Mouse (Mus musculus) frontal cortex, postnatal 10 days (tissue): ENCODE data around the gene Cenpx.
"Not testable (repeated sequence)": the region's sequence is repeated elsewhere in the genome, so short reads cannot be mapped to it uniquely, and the experiment has no call there.

ENCODE experiments used
- DNase-seq, 2 experiments: peaks; one replicate each; pipeline ENCODE4 v3.0.0; 2022; ENCODE audit warnings: low spot score in 2 of 2, mixed read lengths in 1 of 2

The Cenpx gene

DNA sequence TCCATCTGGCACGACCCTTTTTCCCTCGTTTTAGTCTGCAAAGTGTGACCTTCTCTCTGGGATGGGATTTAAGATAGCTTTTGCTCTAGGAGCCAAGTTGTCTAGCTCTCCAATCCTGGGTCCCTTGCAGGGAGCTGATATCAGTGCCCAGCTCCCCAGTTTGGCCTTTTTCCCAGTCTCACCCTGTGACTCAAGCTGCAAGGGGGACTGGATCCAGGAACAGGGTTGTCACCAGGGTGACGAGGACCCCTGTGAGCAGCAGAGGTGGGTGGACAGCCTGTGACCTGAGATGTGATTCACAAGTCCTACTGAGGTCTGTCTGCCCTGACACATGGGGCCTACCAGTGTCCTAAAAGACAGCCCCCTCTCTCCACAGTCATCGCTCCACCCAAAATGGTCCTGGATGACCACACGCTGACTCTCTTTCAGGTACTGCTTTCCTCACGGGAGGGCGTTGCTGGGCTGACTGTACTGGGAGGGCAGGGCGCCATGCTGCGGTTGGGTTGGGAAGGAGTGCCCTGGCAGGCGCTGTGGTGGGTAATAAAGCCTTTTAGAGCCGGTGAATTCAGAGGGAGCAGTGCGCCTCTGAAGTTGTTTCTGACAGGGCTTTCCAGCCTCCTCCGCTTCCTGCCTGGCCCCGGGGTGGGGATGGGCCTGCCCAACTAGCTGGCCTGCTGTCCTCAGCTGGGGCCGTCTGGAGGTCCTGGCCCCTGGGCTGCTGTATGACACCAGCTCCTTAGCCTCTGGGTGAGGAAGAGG is 9.7 kb downstream of the Cenpx start:
- DNase-seq = peak in 1 of 2 experiments; percentile 5

DNA sequence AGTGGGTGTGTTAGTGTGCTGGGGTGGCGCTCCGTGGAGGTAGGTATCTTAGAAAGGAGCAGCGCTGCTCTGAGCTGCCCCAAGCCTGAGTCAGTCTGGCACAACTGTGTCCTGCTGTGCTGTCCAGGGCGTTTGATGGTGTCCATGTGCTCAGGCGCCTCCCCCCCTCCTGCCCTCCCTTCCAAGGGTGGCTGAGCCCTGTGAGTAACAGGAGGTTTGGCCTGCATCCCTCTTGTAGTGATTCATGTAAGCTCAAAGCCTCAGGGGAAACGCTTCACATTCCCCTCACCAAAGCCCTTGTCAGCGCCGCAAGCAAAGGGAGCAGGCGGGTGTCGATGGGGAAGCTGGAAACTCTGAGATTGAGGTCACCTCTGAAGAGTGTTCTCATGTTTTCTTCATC is 15.8 kb downstream of the Cenpx start:
- no peak for DNase-seq

DNA sequence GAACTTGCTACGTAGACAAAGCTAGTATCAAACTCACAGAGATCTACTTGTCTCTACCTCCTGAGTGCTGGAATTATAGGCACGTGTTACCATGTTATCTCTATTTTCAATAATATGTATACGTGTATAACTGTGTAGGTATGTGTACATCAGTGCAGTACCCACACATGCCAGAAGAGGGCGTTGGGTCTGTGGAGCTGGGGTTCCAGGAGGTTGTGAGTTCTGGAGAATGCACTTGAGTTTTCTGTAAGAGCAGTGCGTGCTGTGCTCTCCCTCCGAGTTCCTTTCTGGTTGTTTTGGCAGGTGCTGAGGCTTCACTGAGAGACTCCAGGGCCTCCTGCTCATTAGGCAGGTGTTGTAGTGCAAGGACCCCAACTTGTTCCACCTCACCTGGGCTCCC is 17.0 kb downstream of the Cenpx start:
- DNase-seq = no peak

DNA sequence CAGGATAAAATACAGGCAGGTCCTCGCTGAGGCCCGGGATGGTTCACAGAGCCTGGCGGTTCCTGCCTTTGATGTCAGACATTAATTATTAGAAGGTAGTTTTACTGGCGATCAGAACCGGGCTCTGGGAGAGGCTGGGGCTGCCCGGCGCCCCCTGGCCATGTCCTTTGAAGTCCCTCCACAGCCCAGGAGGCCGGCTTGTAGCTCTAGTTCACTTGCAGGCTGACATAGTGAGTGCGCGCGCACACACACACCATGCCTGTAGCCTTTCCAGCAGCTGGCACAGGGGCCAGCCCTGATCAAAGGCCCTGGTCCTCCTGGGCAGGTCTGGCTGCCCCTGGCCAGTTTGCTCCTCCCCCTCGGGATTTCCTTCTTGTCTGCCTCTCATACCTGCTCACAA is 17.9 kb downstream of the Cenpx start:
- DNase-seq = no peak

DNA sequence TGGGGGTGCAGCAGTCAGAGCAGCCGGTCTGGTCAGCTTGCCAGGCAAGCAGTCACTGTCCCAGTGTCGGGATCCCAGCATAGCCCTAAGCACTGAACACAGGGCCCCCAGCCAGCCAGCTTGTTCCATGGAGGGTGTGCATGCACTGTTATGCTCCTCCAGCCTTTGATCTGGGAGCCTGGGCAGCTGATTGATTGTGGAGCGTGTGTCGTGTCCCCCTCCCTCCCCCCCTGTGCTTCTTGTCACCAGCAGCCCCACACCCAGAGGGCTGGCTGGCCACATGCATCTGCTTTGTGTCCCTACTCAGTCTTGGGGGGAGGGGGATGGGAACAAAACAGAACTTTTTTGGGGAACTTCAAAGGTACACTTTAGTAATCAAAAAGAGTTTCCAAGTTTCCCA is 18.4 kb downstream of the Cenpx start:
- DNase-seq = no peak

DNA sequence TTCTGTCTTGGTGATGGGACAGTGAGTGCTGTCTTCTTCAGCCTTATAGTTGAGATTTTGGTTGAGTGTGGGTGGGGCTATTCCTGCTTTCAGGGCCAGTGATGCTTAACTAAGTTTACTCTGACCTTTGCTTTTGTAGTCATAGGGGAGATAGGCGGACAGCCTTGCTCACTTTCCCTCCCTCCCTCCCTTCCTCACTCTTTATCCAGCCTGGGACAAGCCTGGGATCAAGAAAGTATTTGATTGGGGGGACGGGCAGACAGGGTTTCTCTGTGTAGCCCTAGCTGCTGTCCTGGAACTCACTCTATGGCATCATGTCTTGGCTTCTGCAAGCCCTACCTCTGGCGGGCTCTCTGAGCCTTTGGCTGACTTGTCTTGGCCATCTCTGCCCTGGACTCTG is 20.1 kb downstream of the Cenpx start:
- DNase-seq = no peak

DNA sequence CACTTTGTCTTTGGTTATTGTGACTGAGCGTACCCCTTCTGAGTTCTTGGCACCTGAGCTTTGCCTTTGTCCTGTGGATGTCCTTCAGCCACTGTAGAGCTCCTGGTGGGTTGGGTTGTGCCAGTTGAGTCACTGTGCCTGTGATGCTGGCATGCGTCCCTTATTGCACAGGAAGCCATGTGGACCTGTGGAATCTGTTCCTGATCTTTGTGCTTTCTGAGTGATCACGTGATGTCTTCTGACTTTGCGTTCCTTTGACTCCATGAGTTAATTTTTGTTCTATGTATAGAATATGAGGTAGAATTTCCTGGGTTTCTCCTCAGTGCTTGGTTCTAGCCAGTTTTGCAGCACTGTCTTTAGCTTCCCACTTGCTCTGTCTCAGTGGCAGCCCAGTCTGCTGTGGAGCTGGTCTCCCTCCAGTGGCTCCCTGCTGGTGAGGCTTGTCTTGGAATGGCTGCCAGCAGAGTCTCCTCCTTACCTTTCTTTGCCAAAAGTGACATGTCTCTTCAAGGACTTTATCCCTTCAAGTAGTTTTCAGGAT is 21.0 kb downstream of the Cenpx start:
- no peak for DNase-seq

DNA sequence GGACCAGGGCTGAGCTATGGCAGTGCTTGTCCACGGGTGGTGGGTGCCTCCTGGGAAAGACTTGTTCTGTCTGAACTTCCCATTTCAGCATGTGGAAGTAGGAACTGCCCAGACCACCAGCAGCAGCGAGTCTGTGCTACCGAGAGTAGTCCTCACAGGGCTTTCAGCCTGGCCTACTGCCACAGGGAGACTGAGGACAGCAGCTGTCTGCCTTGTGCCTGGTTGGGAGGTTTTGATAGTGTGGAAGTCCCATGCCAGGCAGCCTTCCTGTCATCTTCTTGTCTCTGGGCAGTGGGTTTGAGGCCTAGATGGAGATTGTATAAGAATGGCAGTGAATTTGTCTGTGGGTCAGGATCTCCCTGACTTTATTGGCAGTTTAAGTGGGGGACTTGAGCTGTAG is 24.2 kb downstream of the Cenpx start:
- no peak for DNase-seq

DNA sequence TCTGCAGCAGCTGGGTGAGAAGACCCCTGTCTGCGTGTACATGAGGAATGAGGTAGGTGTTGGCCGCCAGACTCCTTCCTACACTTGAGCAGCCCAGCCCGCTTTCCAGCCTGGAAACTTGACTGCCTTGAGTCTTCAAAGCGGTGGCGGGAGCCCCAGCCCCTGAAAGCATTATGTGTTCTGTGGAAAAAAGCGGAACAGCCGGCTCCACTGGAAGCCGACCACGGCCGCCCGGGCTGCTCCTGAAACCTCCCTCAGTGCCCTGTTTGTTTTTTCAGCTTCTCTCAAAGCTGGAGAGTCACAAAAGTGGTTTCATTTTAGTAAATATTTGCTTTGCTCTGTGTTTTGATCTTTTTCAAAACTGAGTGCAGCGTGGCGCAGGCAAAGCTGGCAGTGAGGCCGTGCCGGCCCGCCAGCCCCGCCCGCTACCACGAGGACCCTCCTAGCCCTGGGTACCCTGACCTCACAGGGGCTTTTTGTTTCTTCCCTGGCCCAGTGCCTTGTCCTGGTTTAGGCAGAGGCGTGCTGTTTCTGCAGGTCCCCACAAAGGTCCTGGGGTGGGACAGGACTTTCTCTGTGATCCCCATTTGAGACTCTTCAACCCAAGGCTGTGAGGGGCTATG is 26.8 kb downstream of the Cenpx start:
- no peak for DNase-seq

DNA sequence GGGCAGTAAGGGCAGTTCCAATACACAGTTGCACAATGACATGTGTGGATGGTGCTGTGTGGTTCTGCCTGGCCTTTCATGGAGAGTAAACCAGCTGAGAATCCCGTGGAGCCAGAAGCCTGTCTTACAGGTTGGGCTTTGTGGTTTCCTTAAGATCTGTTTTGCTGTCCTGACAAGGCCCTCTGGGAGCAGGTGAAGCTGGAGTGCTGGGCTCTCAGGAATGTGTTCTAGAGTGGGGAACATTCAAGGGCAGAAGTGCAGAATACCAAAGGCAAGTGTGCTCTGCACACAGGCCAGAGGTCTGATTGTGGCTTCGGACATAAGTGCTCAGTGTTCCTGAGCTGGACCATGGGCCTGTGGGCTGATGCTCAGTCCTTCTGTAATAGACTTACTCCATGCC is 28.9 kb downstream of the Cenpx start:
- DNase-seq = no peak

DNA sequence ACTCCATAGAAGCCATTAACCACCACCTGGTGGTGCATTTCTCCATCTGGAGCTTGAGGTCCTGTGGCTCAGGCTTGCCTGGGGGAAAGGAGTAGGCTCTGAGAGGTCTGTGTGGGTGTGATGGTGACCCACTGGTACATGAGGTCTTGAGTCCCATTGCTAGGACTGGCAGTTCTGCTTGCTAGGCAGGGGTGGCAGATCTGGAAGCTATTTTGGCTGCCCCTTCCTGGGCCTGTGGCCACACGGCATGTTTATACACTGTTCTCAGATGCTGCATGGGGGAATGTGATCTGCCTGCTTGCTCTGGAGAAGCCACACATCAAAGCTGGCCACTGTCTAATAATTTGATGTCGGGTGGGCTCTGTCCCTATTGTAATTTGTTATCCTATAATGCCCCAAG is 29.5 kb downstream of the Cenpx start:
- no peak for DNase-seq

DNA sequence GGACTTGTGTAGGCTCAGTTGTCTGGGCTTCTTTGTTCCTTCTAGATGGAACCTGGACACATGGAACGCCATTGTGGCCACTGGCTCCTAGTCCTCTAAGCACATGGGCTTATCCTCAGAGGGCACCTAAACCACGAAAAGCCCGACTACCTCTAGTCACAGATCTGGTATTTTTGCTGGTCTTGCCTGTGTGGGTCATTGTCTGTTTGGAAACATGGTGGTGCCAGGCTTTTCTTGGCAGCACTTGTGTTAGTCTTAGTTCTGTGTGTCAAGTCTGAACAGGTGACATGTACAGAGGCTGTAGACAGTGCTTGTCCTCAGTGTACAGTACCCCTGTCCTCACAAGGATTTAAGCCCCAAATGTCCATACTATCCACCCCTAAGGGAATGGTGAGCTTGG is 30.0 kb downstream of the Cenpx start:
- no peak for DNase-seq

DNA sequence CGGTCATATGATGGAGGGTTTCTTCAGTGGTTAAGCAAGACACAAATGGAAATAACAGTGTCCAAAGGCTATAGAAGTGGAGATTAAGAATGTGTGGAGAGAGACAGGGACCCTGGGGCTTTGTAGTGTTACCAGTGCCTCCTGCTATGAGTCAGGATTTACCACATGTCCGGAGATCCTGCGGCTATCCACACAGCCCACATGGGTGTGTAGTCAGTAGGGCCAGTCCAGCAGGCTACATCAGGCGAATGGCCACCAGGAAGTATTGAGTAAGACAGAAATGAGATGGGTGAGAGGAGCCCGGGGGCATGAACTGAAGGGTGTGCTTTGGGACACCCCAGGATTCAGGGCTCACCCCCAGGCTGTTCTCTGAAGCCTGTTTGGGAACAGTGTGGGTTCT is 30.9 kb downstream of the Cenpx start:
- no peak for DNase-seq

DNA sequence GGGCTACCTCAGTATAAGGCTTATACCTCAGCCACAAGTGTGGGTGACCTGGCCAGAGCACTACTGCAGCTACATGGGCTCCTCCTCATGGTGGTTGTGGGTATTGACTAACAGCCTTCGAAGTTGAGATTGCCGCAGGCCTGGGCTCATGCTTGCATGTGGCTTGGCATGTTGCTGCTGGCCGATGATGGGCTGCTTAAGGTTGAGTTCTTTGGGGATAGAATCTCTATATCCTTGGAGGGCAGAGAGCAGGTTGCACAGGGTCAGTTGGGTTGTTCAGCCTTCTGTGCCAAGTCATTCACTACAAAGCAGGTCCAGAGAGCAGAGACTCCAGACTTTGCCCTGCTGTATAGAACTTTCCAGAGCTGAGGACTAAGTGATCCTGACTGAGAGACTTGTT is 33.6 kb downstream of the Cenpx start:
- no peak for DNase-seq

DNA sequence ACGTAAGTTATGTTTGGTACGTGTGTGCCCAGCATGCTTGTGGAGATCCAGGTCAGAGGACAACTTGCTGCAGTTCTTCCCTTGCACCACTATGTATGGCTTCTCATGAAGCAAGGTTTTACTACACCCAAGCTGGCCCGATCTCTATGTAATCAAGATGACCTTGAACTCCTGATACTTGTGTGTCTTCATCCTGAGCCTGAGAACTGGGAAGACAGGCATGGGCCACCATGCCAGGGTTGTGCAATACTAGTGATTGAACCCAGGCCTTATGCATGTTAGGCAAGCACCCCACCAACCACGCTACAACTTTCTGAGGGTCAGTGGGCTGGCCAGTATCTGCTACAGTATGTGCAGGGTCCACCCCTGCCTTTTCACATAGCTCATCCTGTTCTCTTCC is 36.6 kb downstream of the Cenpx start:
- no peak for DNase-seq

DNA sequence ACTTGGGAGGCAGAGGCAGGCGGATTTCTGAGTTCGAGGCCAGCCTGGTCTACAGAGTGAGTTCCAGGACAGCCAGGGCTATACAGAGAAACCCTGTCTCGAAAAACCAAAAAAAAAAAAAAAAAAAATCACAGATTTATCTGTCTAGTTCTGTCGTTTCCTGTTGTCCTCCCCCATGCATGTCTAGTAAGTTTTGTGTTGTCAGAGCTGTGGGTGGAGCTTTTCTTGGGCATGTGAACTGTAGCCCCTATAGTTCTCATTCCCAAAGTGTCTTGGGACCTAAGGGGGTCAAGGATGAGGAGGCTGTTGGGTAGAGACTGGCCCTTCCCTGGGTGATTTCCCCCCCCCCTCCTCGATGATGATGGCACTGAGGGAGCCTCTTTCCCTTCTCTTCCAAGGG is 37.7 kb downstream of the Cenpx start:
- DNase-seq = not testable (repeated sequence)

DNA sequence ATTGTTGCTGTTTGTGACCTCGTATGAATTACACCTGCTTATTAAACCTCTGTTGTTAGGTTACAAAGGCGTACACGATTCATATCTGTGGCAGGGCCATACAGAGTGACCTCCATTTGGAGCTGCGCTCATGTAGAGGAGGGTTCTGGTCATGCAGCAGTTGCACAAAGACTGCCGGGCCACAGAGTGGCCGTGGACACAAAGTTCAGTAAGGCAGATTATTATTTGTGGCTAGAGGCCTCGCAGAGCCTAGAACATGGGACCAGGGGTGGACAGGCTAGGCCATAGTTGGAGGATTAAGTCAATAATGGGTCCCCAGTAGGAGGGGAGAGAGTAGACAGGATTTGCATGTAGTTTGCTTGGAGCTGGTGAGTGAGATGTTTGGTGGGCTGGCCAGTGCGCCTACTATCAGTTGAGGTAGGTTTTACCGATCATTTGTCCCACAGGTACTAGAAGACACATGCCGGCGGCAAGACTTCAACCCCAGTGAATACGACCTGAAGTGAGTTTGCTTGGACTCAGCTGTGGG is 39.9 kb downstream of the Cenpx start:
- DNase-seq = no peak

DNA sequence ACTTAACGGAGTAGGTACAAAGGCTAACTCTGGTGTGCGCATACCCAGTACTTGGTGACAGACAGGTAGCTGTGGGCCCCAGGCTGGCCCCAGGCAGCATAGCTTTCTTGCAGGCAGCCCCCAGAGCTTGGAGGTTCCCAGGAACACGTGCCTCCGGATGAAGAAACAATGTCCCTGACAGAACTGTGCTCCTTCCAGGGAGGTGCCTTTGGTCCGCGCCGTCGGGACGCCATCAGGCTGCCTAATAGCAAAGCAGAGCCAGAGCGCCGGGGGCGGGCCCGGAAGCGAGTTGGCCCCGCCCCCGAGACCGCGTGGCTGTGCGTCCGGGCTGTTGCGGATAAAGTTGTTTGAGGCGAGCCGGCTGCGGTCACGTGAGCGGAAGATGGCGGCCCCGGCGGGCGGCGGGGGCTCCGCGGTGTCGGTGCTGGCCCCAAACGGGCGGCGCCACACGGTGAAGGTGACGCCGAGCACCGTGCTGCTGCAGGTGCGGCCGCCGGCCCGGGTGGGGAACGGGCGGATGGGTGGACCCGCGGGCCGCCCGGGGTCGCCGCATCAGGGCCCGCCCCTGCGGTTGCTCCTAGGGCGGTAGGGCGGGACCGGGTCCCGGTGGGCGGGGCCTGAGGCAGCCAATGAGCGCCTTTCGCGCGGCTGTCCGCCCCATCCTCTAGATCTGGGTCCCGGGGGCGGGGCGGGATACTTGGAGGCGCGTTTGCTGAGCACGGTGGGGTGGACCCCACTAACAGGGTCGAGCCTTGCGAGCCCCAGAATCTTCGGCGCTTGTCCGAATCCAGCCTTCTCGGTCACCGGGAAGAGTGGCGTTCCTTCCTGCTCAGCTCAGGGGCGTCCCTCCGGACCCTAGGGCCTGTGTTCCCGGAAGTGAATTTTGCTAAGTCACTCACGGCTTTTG is 40.6 kb downstream of the Cenpx start, which contains the start of gene Aspscr1:
Gene Aspscr1 (plus strand): TSS at position 287 of the 907 bp plus-strand sequence.
- peak; percentile 92 to 93 for DNase-seq

DNA sequence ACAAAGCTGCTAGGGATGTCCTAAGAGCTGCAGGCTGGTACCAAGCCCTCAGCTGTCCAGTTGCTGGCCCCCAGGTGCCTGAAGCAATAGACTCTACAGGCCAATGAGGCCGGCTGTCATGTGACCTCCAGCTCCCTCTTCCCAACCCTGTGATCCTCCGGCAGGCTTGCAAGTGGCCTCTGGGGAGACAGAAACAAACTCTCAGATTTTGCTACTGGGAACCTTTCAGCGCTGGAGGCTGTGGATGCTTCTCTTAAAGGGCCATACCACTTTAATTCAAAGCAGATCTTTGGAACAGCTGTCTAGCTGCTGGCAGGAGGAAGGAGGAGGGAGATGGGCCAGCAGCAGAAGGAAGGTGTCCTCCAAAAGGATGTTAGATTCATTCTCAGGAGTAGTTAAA is 46.9 kb downstream of the Cenpx start:
- DNase-seq = no peak

DNA sequence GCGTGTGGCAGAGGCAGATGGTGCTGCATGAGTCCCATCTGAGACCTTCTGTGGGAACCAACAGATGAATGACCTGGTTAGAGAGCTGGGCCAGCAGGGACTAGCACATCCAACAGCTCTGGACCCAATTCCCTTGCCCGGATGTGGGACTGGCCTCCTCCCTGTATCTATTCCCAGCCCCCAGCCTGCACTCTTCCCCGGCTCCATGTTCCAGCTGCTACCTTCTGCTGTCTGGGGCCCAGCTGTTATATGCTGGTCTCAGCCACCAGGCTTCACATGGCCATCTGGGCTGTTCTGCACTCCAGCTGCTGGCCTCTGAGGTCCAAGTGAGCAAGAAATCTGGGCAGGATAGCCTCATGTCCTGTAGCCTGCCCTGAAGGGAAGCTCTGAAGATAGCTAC is 48.1 kb downstream of the Cenpx start:
- DNase-seq = no peak

DNA sequence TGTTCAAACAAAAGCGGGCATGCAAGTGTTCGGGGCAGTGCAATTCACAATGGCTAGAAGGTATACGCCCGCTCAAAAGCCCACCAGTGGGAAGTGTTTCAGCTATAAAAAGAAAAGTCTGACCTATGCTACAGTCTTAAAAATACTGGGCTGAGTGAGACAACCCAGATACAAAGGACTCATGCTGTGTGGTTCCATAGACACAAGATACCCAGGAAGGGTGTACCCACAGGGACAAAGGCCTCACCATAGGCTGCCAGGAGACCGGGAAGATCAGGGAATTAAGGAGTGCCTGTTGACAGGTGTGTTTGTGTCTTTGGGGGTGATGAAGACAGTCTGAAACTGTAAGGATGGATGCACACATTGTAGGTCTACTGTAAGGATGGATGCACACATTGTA is 49.8 kb downstream of the Cenpx start:
- no peak for DNase-seq

DNA sequence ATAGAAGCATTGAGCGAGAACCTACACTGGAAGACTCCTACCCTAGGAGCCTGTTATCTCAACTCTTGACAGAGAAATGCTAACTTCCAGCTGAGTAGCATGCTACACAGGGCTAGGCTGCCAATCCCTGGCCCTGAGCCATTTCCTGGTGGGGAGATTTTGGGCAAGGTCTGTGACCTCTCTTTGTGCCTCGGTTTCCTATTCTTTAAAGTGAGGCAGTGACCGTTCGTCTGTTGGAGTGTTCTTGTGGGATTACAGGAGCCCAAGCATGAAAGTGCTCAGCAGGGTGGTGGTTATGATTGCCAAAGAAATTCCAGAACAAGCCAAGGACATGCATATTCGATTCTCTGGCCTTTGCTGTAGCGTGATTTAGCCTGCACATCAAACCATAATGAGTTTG is 50.8 kb downstream of the Cenpx start:
- DNase-seq = no peak
